Mouse (Mus musculus): ENCODE measurements around the gene Rem2. TPM values are rescaled to one million over a fixed set of nuclear protein-coding genes. Genes with fewer than 3 reads are reported as not detected.

The Rem2 gene
- polyA plus RNA-seq (2014; fragmentation: Illumina TruSeq; extraction: RNeasy Lipid Tissue Mini Kit (QIAGEN cat#74804)) = 0.31 TPM

DNA sequence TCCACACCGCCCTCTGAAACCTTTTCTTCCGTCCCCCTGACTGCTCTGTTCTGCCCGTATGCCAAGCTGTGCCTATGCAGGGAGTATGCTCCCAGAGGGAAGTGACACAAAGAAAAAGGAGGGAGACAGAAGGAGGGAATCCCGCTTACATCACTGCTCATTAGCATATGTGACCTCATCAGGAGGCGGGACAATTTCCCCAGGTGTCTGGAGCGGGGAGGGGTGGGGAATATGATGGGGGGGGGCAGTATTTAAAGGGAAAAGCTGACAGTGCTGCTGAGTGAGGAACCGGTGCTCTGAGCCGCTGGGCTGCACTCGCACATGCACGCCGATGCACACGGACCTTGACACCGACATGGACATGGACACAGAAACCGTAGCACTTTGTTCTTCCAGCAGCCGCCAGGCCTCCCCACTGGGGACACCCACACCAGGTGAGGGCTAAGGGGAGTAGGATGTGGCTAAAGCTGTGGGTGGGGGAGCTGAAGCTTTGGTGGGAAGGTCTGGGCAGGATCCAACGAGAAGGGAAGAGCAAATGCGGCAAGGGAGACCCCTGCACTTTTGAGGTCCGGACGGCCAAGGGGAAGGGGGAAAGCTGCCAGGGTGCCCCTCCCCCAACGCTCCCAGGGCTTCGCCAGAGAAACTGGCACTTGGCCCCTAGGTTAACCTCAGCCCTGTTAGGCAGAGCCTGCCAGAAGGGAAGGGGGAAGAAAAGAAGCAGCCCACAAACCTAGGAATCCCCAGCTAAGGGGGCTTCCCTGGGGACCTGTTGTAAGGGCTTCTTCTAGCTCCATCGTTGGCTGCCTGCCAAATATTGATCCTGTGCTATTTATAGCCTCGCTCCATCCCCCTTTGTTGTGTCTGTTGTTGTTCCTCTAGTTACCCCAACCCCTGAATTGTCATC is at the start of gene Rem2:
Rem2 (plus strand) TSS at position 160 of the 904 bp plus-strand sequence.

DNA sequence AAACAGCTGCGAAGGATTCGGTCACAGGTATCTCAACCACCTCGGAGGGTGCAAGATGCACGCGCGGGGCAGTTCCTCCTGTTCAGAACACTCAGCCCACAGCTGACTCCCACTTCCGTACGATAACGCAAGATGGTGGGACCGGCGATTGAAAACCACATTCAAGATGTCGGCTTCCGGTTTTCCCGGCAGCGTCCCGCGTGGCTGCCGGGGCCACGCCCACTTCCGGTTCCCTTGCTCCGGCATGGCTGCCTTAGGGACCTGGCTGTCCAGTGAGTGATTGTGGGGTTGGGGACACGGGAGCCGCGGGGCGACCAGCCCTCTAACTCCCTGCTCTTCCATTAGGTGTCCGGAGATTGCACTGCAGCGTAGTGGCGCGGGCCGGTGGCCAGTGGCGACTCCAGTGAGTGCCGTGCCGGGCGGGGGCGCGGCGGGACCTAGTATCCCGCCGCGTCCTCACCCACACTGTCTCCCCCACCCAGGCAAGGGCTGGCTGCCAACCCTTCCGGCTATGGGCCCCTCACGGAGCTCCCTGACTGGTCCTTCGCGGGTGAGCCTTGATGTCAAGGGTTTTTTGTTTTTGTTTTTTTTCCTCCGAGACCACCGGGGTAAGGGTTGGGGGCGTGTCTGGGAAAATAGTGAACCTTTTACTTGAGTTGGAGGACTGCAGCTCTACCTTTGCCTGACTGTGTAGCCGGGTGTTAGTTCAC is 49.1 kb upstream of the Rem2 start, which contains the start of gene Mrpl52:
Mrpl52 (plus strand) TSS at position 221 of the 710 bp plus-strand sequence.

DNA sequence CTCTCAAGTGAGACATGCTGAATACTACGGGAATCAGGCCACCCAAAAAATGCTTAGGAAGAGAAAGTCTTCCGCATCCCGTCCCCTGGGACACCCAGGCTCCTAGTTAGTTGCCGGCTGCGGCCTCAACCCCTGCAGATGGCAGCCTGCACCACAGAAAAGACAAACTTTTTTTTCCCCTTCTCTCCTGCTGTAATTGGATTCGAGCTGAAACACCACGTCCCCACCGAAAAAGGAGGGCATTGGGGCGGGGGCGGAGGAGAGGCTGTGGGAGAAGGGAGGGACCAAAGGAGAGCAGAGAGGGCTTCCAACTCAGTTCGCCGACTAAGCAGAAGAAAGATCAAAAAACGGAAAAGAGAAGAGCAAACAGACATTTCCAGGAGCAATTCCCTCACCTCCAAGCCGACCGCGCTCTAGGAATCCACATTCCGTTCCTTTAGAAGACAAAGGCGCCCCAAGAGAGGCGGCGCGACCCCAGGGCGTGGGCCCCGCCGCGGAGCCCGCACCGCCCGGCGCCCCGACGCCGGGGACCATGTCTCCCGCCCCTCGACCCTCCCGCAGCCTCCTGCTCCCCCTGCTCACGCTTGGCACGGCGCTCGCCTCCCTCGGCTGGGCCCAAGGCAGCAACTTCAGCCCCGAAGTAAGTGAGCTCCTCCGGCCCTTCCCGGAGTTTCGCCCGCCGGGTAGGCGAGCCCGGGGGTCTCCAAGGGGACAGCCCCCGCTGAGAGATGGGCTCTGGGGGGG is 44.4 kb upstream of the Rem2 start, which contains the start of gene Mmp14:
Mmp14 (plus strand) TSS at position 279 of the 744 bp plus-strand sequence.

DNA sequence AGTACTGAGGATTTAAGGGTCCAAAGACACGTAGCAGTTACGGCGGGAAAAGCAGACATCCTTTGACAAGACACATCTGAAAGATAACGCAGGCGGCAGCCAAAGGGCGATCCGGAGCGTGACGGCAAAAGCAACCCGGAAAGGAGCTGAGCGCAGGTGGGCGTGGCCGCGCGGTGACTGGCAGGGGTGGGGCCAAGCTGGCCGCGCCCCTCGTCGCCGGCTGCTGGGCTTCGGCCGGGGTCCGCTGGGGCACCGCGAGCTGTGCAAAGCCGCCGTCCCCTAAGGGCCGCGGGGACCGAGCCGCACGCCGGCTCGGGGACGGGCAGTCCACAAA is 12.0 kb upstream of the Rem2 start, which contains the start of gene Lrp10:
Lrp10 (plus strand) TSS at position 179 of the 334 bp plus-strand sequence.

Other genes starting within 250 kb of the Rem2 start
- 4.0 TPM for gene Dad1, start 222.0 kb upstream of the Rem2 start, polyA plus RNA-seq (2014; fragmentation: Illumina TruSeq; extraction: RNeasy Lipid Tissue Mini Kit (QIAGEN cat#74804))
- gene Abhd4, start 221.9 kb upstream of the Rem2 start, polyA plus RNA-seq (2014; fragmentation: Illumina TruSeq; extraction: RNeasy Lipid Tissue Mini Kit (QIAGEN cat#74804)) = 36.1 TPM
- not detected for gene Olfr49, start 191.2 kb upstream of the Rem2 start, polyA plus RNA-seq (2014; fragmentation: Illumina TruSeq; extraction: RNeasy Lipid Tissue Mini Kit (QIAGEN cat#74804))
- 13.9 TPM for gene Oxa1l, start 115.3 kb upstream of the Rem2 start, polyA plus RNA-seq (2014; fragmentation: Illumina TruSeq; extraction: RNeasy Lipid Tissue Mini Kit (QIAGEN cat#74804))
- gene Slc7a7, start 58.3 kb upstream of the Rem2 start, polyA plus RNA-seq (2014; fragmentation: Illumina TruSeq; extraction: RNeasy Lipid Tissue Mini Kit (QIAGEN cat#74804)) = 2.0 TPM
- gene Mrpl52, start 49.2 kb upstream of the Rem2 start, polyA plus RNA-seq (2014; fragmentation: Illumina TruSeq; extraction: RNeasy Lipid Tissue Mini Kit (QIAGEN cat#74804)) = 61.6 TPM
- gene Mmp14, start 44.5 kb upstream of the Rem2 start, polyA plus RNA-seq (2014; fragmentation: Illumina TruSeq; extraction: RNeasy Lipid Tissue Mini Kit (QIAGEN cat#74804)) = 72.2 TPM
- gene Lrp10, start 12.0 kb upstream of the Rem2 start, polyA plus RNA-seq (2014; fragmentation: Illumina TruSeq; extraction: RNeasy Lipid Tissue Mini Kit (QIAGEN cat#74804)) = 2.9 TPM
- 64.1 TPM for gene Prmt5, start 41.4 kb downstream of the Rem2 start, polyA plus RNA-seq (2014; fragmentation: Illumina TruSeq; extraction: RNeasy Lipid Tissue Mini Kit (QIAGEN cat#74804))
- gene Haus4, start 78.5 kb downstream of the Rem2 start, polyA plus RNA-seq (2014; fragmentation: Illumina TruSeq; extraction: RNeasy Lipid Tissue Mini Kit (QIAGEN cat#74804)) = 6.2 TPM
- gene Ajuba, start 101.5 kb downstream of the Rem2 start, polyA plus RNA-seq (2014; fragmentation: Illumina TruSeq; extraction: RNeasy Lipid Tissue Mini Kit (QIAGEN cat#74804)) = 10.9 TPM
- 2.5 TPM for gene 4931414P19Rik, start 129.9 kb downstream of the Rem2 start, polyA plus RNA-seq (2014; fragmentation: Illumina TruSeq; extraction: RNeasy Lipid Tissue Mini Kit (QIAGEN cat#74804))
- 1.7 TPM for gene Psmb5, start 141.9 kb downstream of the Rem2 start, polyA plus RNA-seq (2014; fragmentation: Illumina TruSeq; extraction: RNeasy Lipid Tissue Mini Kit (QIAGEN cat#74804))
- not detected for gene Psmb11, start 145.3 kb downstream of the Rem2 start, polyA plus RNA-seq (2014; fragmentation: Illumina TruSeq; extraction: RNeasy Lipid Tissue Mini Kit (QIAGEN cat#74804))
- not detected for gene Gm17606, start 164.9 kb downstream of the Rem2 start, polyA plus RNA-seq (2014; fragmentation: Illumina TruSeq; extraction: RNeasy Lipid Tissue Mini Kit (QIAGEN cat#74804))
- gene Cdh24, start 165.3 kb downstream of the Rem2 start, polyA plus RNA-seq (2014; fragmentation: Illumina TruSeq; extraction: RNeasy Lipid Tissue Mini Kit (QIAGEN cat#74804)) = 0.11 TPM
- 20.2 TPM for gene 1700123O20Rik, start 210.1 kb downstream of the Rem2 start, polyA plus RNA-seq (2014; fragmentation: Illumina TruSeq; extraction: RNeasy Lipid Tissue Mini Kit (QIAGEN cat#74804))
- gene Acin1, start 210.8 kb downstream of the Rem2 start, polyA plus RNA-seq (2014; fragmentation: Illumina TruSeq; extraction: RNeasy Lipid Tissue Mini Kit (QIAGEN cat#74804)) = 155 TPM
- not detected for gene Gm29776, start 222.7 kb downstream of the Rem2 start, polyA plus RNA-seq (2014; fragmentation: Illumina TruSeq; extraction: RNeasy Lipid Tissue Mini Kit (QIAGEN cat#74804))
- not detected for gene Cebpe, start 236.1 kb downstream of the Rem2 start, polyA plus RNA-seq (2014; fragmentation: Illumina TruSeq; extraction: RNeasy Lipid Tissue Mini Kit (QIAGEN cat#74804))